Mouse (Mus musculus) retina, postnatal 7 days (tissue): ENCODE data around the gene Ppp1r9a.

Experiments
- DNase-seq: peaks from one replicate; pipeline ENCODE4 v3.0.0-alpha.2; 2012; ENCODE audit warnings: low read depth, low spot score

Ppp1r9a gene

DNA sequence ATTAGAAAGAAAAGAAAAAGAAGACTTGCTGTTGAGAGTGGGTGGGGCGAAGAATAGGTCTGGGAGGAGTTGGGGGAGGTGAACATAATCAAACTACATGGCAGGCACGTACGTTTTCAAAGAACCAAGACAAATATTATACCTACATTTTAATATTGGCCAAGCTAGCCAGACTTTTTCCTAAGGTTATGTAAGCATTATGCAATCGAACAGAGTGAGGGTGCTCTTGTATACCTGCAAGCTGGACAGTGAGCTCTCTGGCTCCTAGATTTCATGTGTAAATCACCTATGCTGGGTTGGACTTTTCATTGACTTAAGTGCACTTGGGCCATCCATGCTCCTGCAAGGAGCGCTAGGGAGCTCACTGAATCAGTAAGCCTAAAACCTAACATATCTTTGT lies 295.9 kb downstream of the Ppp1r9a start:
- DNase-seq = no peak

DNA sequence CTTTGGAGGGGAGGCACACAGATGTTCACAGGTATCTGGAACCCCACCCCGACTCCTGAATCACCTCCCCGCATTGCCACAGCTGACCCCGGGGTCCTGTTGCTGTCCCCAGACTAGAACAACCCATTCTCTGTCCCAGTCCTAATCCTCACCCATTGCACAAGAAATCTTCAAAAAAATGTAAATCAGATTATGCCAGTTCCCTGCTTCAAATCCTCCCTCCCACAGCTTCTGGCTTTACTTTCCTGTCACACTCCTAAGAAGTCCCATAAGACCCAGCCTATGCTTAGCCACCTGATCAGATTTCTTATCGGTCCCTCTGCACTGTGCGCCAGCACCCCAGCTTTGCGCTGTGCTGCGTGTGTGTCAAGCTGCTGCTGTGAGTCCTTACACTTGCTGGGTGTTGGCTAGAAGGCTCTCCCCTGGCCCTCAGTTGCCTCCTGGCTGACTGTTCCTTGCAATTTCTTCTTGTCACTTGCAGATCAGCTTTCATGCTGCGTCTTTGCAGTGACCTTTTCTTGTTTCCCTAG lies 296.7 kb downstream of the Ppp1r9a start:
- DNase-seq = no peak

GRCm38 (mm10) chr6:5199916-5200315 lies 297.2 kb downstream of the Ppp1r9a start:
- no peak for DNase-seq

DNA sequence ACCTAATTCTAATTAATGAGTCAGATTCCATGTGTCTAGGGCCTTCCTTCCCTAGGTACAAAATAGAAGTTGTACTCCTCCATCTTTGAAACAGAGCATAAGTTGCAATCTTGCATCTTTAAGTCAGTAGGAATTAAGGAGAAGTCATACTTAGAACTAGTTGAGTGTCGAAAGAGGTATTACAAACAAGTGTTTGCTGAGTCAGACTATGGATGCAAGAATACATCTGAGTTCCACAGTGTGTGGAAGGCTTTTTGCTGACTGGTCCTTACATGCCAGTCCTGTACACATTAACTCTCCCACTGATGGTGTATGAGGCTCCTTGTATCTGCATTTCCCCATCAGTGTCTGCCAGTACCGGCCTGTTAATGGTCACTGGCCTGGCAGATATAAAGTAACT lies 305.1 kb downstream of the Ppp1r9a start:
- no peak for DNase-seq
